Mouse (Mus musculus) left cerebral cortex, postnatal 4 days (tissue): ENCODE measurements at regions not wholly inside any gene's neighbourhood (a gene's known extent, or its start where the extent isn't known, plus 50 kb on each side); places are given as distances from the start of the nearest gene placed in this dataset.

ENCODE experiments used
- DNase-seq: peaks from one replicate; pipeline ENCODE4 v3.0.0-alpha.2; 2022
- intact Hi-C: fragments of 180-260 bp; cut with DNase I; formaldehyde crosslinking; loops from one replicate; pipeline ENCODE4 v1.15.1; 2025

GRCm38 (mm10) chr13:51899319-51900042, 53.0 kb downstream of the Gadd45g start:
- intact Hi-C loops, result no loop called here
- DNase-seq, result no peak

GRCm38 (mm10) chr13:51900043-51900440, 53.6 kb downstream of the Gadd45g start:
- DNase-seq, result no peak
- intact Hi-C loops, result no loop called here

GRCm38 (mm10) chr13:51902482-51903285, 56.2 kb downstream of the Gadd45g start:
- DNase-seq, result peak; percentile 88
- intact Hi-C loops, result no loop called here

GRCm38 (mm10) chr13:51903324-51903939, 57.0 kb downstream of the Gadd45g start:
- DNase-seq, result peak; percentile 68
- intact Hi-C loops, result no loop called here

- intact Hi-C loops, result no loop called here
- no peak for DNase-seq
These were observed 58.8 kb downstream of the Gadd45g start for GRCm38 (mm10) chr13:51905270-51905669.

- no peak for DNase-seq
- intact Hi-C loops, result no loop called here
These were observed 59.6 kb downstream of the Gadd45g start for GRCm38 (mm10) chr13:51906103-51906502.

GRCm38 (mm10) chr13:51908514-51908913, 62.0 kb downstream of the Gadd45g start:
- no peak for DNase-seq
- intact Hi-C loops, result no loop called here

GRCm38 (mm10) chr13:51911296-51911998, 65.0 kb downstream of the Gadd45g start:
- DNase-seq, result no peak
- intact Hi-C loops, result no loop called here

GRCm38 (mm10) chr13:51912477-51912876, 66.0 kb downstream of the Gadd45g start:
- no peak for DNase-seq
- intact Hi-C loops, result no loop called here

GRCm38 (mm10) chr13:51912994-51913393, 66.5 kb downstream of the Gadd45g start:
- intact Hi-C loops, result no loop called here
- no peak for DNase-seq

GRCm38 (mm10) chr13:51916666-51917240, 70.3 kb downstream of the Gadd45g start:
- DNase-seq, result peak; percentile 19
- intact Hi-C loops, result loop anchor here (5.0 kb wide), 1 partner anchor 69 kb away; the partner anchor contains the start of gene Gadd45g

GRCm38 (mm10) chr13:51917658-51918057, 71.2 kb downstream of the Gadd45g start:
- intact Hi-C loops, result loop anchor here (5.0 kb wide), 1 partner anchor 70 kb away; the partner anchor contains the start of gene Gadd45g
- DNase-seq, result peak; percentile 88

GRCm38 (mm10) chr13:51918108-51918507, 71.6 kb downstream of the Gadd45g start:
- DNase-seq, result peak; percentile 47
- intact Hi-C loops, result loop anchor here (5.0 kb wide), 1 partner anchor 71 kb away; the partner anchor contains the start of gene Gadd45g

GRCm38 (mm10) chr13:51918781-51919170, 72.3 kb downstream of the Gadd45g start:
- intact Hi-C loops, result loop anchor here (5.0 kb wide), 1 partner anchor 71 kb away; the partner anchor contains the start of gene Gadd45g

GRCm38 (mm10) chr13:51919171-51919793, 72.8 kb downstream of the Gadd45g start:
- DNase-seq, result peak; percentile 38
- intact Hi-C loops, result loop anchor here (5.0 kb wide), 1 partner anchor 72 kb away; the partner anchor contains the start of gene Gadd45g

More at GRCm38 (mm10) chr13:51918781-51919170, 72.3 kb downstream of the Gadd45g start:
- peak; percentile 67 for DNase-seq

- intact Hi-C loops, result loop anchor here (5.0 kb wide), 1 partner anchor 73 kb away; the partner anchor contains the start of gene Gadd45g
- DNase-seq, result no peak
These were observed 73.5 kb downstream of the Gadd45g start for GRCm38 (mm10) chr13:51919937-51920336.

- peak; percentile 80 for DNase-seq
- intact Hi-C loops, result no loop called here
These were observed 74.3 kb downstream of the Gadd45g start for GRCm38 (mm10) chr13:51920511-51921351.

GRCm38 (mm10) chr13:51921550-51921949, 75.1 kb downstream of the Gadd45g start:
- intact Hi-C loops, result no loop called here
- no peak for DNase-seq

- DNase-seq, result no peak
- intact Hi-C loops, result no loop called here
These were observed 80.3 kb downstream of the Gadd45g start for GRCm38 (mm10) chr13:51926764-51927163.
